Mouse (Mus musculus) stomach, postnatal 0 days (tissue): ENCODE measurements around the gene Rprml.

Source experiments
- CTCF ChIP-seq: IDR thresholded peaks from 2 replicates; pipeline ENCODE4 v1.5.1; 2016; ENCODE audit warnings: antibody characterized with exemption, low read depth, mild to moderate bottlenecking, moderate library complexity
- EP300 ChIP-seq: optimal IDR thresholded peaks from 2 replicates; pipeline ENCODE3; 2016; ENCODE audit warnings: antibody characterized with exemption

- TF ChIP-seq CTCF (no peak), EP300 (no peak)
These were observed 14.6 kb upstream of the Rprml start for GRCm38 (mm10) chr11:103634806-103635205.
